Mouse (Mus musculus): ENCODE measurements at regions not wholly inside any gene's neighbourhood (a gene's known extent, or its start where the extent isn't known, plus 50 kb on each side); places are given as distances from the start of the nearest gene placed in this dataset.

DNA sequence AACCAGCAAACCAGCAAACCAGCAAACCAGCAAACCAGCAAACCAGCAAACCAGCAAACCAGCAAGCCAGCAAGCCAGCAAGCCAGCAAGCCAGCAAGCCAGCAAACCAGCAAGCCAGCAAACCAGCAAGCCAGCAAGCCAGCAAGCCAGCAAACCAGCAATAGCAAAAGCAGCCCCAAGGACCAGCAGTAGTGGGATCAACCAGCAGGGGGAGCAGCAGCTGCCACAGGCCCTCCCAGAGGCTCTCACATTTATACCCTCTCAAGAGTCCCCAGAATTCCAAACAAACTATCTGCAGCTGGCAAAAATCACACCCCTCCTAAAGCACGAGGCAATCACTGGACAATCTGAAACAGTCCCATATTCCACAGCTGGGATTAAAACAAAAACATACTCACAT is 341.6 kb upstream of the Hs6st1 start:
- TF ChIP-seq ZNF384 (IDR thresholded peaks at IDR 0.05; ENCODE audit: low read depth, low read length) (no peak), CHD1 (IDR thresholded peaks at IDR 0.05; ENCODE audit: low read depth, low read length) (no peak), CTCF (IDR thresholded peaks at IDR 0.05 in 2 of 3, conservative IDR thresholded peaks at IDR 0.05 in 1 of 3; ENCODE audit: control insufficient read depth in 1 of 3, insufficient read depth in 1 of 3, low read depth in 2 of 3, low read length in 3 of 3, poor library complexity in 1 of 3, severe bottlenecking in 1 of 3) (peak; percentile 44 to 88 (median 67)), POLR2A (IDR thresholded peaks at IDR 0.05; ENCODE audit: control insufficient read depth in 1 of 2, insufficient read depth in 1 of 2, low read depth in 1 of 2, low read length in 2 of 2, poor library complexity in 1 of 2) (no peak), EP300 (IDR thresholded peaks at IDR 0.05; ENCODE audit: low read depth in 1 of 2, low read length in 2 of 2) (no peak), UBTF (IDR thresholded peaks at IDR 0.05; ENCODE audit: borderline replicate concordance, insufficient read depth, low read depth, low read length) (no peak), ZKSCAN1 (IDR thresholded peaks at IDR 0.05; ENCODE audit: low read depth, low read length) (no peak), USF1 (IDR thresholded peaks at IDR 0.05; ENCODE audit: low read depth, low read length) (no peak), ZC3H11A (IDR thresholded peaks at IDR 0.05; ENCODE audit: low read depth, low read length) (peak; percentile 59)
